Mouse (Mus musculus) lung, adult 2 months (tissue): ENCODE results near the gene Gm10490.
"Not testable (repeated sequence)": the region's sequence is repeated elsewhere in the genome, so short reads cannot be mapped to it uniquely, and the experiment has no call there.

Source experiments
- CTCF ChIP-seq: fragments of 200-500 bp; IDR thresholded peaks from 2 replicates; pipeline ENCODE4 v1.5.1; 2011; ENCODE audit warnings: mild to moderate bottlenecking, low read length, control low read depth; ENCODE audit not compliant: insufficient read depth
- POLR2A ChIP-seq: fragments of 200-500 bp; IDR thresholded peaks from 2 replicates; pipeline ENCODE4 v1.6.1; 2011; ENCODE audit warnings: low read depth, mild to moderate bottlenecking, control low read depth, low read length, borderline replicate concordance; ENCODE audit errors: extremely low read depth

- TF ChIP-seq POLR2A, CTCF: not testable (repeated sequence)
Observed at GRCm38 (mm10) chrX:7909242-7909641, at the start of gene Gm10490.
